Mouse (Mus musculus) kidney, postnatal 4 days (tissue): Measurements from ENCODE around the gene Cobll1.

Experiments used
- DNase-seq, 2 experiments: peaks; one replicate each; pipeline ENCODE4 v3.0.0; 2021; ENCODE audit warnings: mixed read lengths in 2 of 2

Cobll1 gene

DNA sequence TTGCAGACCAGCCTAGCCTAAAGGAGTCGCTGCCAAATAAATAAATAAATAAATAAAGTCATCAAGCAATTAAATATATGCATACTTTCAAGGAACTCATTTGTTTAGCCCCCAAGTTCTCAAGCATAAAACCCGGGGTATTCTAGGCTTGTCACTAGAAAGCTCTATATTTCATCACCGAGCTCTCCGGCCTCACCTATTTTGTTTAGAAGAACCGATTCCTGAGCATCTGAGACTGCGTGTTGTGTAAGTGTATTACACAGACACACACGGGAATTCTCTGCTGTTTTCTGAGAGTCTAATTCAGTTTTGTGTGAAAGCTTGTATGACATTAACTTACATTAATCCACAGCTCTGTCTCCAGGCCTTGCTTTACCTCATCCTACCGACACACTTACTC, 2.6 kb downstream of the Cobll1 start:
- DNase-seq: no peak

DNA sequence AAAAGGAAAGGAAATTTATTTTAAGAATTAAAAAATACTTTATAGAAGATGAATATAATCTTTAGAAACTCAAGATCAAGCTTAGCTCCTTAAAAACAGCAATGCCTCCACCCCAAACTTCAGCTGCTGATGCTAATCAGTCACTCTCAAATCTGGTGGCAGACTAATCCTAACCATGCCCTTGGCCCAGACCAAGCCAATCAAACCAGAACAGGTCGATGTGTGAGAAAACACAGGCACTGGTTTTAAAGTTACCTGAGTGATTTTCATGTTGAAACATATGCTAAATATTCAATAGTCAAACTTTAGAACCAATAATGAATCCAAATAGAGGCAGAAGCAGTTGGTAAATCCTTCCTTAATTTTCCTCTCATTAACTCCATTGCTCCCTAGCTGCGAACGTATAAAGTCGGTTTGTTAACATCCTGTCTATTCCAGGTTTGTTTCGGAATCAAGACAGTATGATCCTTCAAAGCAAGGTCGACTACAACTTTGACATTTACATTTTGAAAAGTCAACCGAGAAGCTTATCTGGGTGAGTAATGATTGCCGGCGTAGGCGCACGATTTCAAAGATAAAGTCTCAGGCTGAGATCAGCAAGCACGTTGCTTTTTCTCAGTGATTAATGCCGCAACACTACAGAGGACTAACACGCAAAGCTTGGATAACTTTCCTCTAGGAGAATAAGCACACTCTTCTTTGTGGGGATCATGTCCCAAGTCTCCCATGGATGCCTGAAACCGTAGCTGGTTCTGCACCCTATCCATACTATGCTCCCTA, 6.3 kb downstream of the Cobll1 start:
- peak; percentile 37 to 51 for DNase-seq

DNA sequence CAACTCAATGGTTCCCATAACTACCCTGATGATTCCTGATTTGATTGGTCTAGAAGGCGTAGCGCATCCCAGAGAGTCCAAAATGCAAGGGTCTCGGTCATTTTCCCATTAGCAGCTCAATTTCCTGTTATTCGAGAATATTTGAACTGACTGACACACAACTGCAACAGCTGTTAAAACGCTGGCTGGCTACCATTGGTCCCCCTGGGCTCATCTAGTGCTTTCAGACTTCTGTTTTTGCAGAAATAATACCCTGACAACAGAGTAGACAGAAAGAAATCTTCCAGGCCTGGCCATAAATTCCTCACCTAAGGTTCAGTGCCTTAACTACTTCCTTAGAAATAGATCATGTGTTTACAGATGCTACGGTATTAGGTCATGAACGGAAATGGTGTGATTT, 10.8 kb downstream of the Cobll1 start:
- DNase-seq: no peak

DNA sequence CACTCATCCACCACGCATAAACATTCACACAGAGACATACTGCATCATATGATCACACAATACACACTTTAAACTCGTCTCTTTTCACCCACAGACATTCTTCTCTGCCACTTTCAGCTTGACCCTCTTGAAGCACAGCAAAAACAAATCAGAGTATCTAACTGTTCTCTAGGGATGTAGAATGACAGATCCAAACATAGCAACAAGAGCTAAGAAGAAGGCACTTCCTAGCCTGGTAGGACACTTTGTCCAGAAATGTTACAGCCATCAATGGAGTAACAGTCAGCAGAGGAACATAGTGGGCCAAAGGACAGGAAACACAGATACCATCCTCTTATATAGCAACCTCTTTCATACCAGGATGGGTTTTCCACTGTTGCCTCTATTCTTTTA, 11.3 kb downstream of the Cobll1 start:
- DNase-seq: no peak

DNA sequence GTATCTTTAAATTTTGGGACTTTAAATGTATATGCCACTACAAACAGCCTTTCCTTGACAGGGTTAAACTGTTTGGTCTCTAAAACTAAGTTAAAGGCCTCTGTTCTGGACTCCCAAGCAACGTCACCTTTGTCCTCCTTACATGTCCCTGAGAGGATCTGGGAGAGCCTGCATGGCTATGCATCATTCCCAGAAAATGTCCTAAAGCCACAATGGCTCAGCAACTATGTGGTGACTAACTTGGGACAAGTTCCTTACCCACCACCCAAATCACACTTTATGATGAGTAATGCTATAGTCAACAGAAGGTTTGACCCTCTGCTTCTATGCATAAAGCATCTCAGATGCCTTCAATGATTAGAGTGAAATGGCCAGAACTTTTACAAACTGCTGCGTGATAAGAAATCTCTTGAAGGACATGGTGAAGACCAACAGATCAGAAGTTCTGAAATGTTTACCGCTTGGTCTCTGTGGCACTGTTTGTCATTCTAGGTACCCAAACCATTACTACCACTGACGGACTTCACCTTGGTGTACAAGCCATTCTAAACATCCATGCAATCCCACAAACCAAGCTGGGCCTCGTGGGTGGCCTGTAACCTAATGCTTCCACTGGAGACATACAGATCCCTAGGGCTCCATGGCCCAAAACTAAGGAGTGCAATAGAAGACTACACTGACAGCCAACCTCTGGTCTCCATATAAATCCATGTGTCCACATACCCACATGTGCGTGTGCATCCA, 11.9 kb downstream of the Cobll1 start:
- DNase-seq: no peak

DNA sequence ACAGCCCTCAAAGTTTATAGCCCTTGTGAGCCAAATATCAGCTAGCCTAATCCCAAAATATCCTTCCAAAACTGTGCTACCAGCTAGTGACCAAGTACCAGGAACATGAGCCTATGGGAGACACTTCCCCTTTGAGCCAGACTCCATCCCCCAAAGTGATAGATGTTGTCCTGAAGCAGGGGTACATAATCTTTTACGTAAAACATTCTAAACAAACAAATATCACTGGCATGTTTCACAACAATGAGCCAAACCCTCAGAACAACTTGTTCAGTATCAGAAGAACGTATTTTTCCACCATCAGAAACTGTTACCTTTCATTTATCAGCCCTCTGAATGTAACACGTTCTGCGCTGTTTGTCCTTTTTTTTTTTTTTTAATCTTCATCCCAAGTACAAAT, 12.7 kb downstream of the Cobll1 start:
- DNase-seq: no peak

DNA sequence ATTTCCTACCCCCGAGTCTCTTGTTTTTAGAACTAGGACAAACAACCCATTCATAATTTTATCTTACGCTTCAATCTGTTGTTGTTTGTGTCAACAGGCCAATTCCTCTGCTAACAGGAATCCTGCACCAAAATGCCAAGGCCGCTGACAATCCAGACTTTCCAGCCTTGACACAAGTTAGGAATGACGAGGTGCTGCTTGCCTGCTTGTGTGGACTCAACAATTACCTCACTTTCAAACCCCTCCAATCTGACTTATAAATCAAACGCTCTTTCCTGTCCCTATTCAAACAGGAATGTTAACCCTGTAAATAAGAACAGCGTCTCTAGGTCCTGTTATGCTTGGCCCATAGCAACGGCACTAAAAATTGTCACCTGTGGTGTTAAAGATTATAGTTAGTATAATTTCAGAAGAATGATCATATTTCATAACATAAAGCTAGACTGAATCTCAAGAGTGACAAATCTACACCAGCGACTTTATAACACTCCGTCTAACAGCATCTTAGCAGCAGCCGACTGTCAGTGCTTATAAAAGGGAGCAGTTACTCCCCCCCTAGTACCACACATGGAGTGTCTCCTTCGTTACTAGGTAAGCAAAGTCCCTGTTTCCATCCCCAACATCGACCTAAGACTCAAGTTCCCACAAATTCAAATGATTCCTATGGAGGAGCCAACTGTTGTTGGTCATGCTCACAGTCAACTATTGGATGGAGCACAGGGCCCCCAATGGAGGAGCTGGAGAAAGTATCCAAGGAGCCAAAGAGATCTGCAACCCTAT, 15.1 kb downstream of the Cobll1 start:
- no peak for DNase-seq

DNA sequence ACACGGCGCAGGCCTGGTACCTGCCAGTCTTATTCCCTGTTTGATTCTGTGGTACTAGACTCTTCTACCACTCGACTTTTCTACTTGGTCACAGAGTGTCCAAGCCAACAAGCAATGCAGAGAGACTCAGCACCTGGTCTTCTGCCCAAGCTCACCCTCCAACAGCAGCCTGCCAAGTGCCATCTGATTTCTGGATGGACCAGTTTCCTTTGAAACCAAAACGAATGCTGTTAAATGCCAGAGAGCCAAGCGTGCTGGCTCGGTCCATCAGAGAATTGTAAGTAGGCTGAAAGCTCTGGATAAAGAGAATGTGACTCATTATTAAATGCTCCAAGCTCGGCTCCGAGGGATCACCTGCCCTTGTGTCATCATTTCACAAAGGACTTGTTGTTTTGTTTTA, 16.2 kb downstream of the Cobll1 start:
- no peak for DNase-seq

DNA sequence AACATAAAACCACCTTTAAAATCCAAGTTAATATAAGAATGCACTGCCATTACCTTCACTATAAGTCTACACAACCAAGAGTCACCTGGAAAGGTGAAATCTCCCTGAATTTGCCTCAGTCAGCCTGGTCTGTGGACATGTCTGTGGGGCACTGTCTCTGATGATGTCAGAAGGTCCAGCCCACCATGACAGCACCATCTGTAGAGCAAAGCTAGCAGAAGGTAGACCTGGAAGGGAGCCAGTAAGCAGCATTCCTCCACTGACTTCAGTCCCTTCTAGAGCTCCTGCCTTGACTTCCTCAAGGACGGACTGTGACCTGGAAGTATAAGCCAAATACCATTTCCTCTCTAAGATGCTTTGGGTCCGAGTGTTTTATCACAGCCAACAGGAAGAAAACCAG, 17.6 kb downstream of the Cobll1 start:
- no peak for DNase-seq

DNA sequence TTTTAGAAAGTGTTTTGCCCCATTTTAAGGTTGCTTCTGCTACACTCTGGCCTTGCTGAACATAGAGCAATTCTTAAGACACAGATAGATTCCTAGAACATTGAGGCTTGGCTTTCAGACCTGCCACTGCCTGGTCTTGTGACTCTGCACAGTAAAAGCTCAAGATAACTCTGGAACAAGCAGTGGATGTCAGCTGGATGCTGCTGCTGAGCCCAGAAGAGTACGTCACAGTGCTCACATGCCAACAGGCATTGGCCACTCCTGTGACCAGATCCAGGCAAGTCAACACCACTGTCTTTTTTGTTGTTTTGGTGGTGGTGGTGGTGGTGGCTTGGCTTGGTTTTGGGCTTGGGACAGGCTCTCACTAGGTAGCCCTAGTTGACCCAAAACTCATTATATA, 18.6 kb downstream of the Cobll1 start:
- DNase-seq: no peak

DNA sequence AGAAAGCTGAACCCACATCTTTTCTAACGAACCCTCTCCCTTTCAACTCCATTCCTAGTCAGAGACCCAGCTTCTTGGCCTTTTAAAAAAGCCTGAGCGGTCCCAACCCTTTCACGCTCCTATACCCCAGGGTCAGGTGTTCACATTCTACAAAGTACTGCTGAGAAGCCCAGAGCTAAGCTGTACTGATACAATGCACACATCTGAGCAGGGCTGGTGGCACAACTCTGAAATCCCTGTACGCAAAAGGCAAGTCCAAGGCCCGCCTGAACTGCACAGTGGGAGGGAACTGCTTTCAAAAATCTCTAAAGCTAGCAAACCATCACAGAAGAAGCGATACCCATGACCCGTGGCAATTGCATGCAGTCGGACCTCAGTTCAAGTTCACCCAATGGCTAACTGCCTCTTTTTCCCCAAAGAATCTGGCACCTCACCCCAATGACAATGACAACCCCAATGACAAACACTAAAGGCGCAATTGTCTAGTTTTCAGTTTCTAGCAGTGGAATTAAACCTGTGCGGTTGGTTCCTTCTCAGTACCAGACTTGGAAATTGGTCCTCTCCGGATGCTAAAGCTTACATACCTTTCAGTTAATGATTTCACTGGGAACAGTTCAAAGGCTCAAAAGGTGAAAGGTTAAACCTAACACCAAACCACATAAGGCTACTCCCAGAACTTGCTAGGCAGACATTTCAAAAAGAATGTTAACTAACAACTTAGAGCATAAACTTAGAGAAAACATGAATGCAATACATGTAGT, 19.6 kb downstream of the Cobll1 start:
- no peak for DNase-seq

DNA sequence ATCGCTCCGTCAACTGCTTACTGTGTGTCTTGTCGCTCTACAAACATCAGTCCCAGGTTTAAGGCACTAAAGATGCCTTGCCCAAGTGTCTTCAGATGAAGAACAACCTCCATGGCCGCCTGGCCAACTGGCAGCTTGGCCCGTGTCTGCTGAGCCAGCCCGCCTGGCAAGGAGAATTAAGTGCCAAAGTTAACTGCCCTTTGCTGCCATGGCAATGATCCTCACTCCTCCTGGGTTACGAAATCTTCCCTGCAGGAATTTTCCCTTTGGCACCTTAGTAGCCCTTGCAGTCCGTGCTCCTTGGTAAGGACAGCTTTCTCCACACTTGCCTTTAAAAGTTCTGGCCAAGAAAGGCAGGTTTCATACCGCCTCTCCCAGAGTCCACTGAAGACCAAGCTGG, 20.9 kb downstream of the Cobll1 start:
- DNase-seq: peak; percentile 35 to 62

DNA sequence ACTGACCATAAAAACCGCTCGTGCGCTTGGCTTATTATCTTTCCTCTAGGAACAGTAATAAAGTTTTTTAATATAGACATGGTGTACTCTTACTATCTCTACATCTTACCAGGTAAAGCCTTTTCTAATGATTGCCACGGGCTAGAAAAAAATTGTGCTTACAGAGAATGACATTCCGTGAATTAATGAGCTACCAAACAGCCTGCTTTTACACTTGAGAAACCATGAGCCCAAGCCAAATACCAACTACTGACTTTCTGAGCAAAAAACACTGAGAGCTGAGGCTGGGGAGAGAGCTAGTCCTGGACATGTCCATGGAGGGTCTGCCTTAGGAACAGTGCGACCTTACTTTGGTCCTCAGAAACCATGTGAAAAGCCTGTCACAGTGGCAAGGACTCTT, 21.5 kb downstream of the Cobll1 start:
- no peak for DNase-seq

DNA sequence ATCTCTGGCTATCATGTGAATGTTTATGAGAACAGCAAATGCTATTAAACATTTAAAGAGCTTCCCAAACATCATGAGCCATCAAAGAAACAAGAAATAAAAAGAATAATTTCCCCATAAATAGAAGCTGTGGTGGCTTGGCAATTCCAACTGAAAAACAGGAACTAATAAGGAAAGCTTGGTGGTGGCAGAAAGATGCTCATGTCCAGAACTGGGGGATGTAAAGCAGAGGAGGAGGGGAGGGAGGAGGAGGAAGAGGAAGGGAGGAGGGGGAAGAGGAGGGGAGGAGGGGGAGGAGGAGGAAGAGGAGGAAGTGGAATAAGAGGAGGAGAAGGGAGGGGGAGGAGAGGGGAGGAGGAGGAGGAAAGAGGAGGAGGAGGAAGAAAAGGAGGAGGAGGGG, 23.0 kb downstream of the Cobll1 start:
- no peak for DNase-seq

DNA sequence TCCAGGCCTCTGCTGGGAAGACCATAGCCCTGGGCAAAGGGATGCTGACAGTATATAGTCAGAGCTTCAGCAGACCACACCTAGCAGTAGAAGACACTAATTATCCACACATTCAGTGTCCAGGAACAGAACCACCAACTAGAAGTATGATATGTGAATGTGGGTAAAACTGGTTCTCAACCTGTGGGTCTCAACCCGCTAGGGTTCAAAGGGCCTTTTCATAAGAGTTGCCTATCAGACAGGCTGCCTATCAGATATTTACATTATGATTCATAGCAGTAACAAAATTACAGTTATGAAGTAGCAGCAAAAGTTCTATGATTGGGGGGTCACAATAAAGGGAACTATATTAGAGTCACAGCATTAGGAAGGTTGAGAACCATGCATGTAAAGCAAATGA, 24.6 kb downstream of the Cobll1 start:
- DNase-seq: no peak

DNA sequence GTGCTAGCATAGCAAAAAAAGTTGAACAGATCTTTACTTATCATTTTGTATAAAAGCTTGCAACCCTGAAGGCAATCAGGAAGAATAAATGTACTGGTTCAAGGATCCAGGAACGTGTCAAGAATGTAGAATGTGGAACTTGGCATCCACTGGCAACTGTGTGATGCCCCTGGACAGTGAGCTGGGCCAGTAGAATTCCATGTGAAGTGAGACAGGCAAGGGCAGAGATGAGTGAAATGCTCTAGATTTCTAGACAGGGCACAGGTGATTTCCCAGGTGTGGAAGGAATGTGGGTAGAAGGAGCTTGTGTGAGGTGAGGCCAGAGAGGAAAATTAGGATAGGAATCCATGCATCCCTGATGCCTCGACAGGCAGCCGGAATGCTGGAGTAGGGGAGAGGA, 25.5 kb downstream of the Cobll1 start:
- no peak for DNase-seq

DNA sequence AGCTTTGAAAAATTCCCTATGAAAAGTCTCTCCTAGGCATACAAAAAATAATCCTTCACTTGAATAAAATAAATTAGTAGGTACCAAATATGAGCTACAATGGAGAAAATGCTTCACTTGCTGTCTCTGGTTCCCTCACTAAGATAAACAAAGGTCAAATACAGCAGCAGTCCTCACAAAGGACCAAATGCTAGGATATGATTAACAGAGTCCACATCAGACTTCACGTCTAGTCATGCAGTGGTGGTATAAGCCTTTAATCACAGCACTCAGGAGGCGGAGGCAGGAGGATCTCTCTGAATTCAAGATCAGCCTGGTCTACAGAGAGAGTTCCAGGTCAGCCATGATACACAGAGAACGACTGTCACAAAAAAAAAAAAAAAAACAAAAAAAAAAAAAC, 27.6 kb downstream of the Cobll1 start:
- no peak for DNase-seq

DNA sequence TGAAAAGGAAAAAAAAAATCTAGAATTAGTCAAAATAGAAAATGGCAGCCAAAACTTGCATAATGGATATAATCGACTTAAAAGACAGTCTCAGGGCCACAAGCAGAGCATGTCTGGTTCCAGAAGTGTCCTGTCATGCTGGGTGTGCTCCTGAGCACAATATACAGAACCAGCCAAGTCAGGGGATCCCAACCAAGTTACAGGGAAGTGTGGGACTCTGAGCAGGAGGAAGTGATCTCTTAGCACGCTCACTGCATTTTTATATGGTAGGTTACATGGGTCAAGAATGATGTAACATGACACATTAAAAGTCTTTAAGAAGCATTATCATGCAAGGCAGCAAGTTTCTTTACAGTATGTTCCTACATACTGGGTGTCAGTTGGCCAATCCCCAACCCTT, 31.5 kb downstream of the Cobll1 start:
- DNase-seq: no peak

DNA sequence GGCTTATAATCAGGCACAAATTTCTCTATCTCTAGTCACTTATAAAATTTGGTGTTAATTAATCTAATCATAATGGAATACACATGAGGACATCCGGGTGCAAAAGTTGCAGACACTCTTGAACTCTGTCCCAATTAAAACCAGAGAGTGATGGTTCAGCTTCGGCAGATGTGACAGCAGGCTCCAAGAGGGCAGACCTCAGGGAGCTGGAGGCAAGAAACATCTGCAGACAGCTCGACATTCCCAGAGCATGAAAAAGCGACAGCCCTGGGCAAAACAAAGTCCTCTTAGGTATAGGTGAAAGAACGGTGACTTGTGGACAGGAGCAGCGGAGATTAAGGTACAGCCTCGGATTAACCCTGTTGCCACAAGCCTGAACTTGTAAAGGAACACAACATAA, 35.5 kb downstream of the Cobll1 start:
- peak; percentile 17 to 37 for DNase-seq

DNA sequence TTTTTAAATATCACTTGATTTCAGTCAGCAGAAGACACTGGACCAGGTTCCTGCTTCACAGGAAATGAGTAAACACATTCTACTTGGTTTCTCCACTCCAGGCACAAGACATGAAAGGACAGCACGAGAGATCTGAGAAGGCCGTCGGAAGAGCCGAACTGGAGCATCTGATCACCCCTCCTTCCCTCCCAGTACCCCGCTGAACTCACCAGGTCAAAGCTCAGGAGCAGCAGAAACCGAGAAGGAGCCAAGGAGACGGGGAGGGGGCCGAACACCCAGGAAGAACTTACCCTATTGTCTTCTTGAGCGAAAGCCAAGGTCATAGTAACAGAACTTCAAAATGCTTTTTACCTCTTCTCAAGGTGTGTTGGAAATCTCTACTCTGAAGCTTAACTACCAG, 39.5 kb downstream of the Cobll1 start:
- DNase-seq: no peak

DNA sequence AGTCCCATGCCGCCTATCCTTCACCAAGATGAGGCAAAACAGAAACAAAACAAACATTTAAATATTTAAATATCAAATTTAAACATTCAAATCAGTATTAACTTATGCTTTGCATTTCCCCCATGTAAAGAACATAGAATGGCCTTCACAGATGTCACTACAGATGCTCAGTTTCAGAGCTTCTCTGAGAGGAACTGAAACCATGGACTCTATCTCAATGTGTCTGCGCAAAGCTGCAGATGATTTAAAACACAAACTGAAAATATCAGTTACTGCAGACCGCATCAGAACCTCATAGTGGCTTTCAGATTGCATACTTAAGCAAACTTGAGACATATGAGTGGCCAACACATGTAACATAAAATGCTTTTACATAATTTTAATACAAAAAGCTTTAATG, 40.6 kb downstream of the Cobll1 start:
- DNase-seq: no peak

DNA sequence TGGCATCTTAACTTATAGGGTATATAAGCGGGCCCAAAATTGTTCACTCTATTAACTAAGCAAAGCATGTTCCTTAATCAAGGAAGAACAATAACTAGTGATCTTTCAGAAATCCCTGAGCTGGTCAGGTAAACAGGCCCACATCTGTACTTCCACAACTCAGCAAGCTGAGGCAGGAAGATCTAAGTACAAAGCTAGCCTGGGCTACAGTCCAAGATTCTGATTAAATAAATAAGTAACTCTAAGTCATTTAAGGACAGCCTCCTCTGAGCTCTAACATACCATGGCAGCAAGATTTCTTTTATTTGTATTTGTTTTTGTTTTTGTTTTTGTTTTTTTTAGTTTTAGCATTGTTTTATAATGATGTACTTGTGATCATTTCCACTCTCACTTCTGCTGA, 42.2 kb downstream of the Cobll1 start:
- DNase-seq: no peak
